Mouse (Mus musculus) C2C12 (cell line): ENCODE measurements around the gene Mamdc4.

Experiments used
- CTCF ChIP-seq: IDR thresholded peaks from one replicate; pipeline ENCODE4 v1.5.1; 2011; ENCODE audit not compliant: control insufficient read depth, insufficient read depth, insufficient read length
- MAX ChIP-seq: IDR thresholded peaks from one replicate; pipeline ENCODE4 v1.6.1; 2011; ENCODE audit warnings: mild to moderate bottlenecking, control low read depth
- MYOG ChIP-seq: IDR thresholded peaks from one replicate; pipeline ENCODE4 v1.6.1; 2011; ENCODE audit not compliant: control insufficient read depth, insufficient read length; ENCODE audit errors: extremely low read depth
- USF1 ChIP-seq: IDR thresholded peaks from one replicate; pipeline ENCODE4 v1.6.1; 2011; ENCODE audit warnings: low read depth, mild to moderate bottlenecking, control low read depth, moderate library complexity

GRCm38 (mm10) chr2:25584152-25584551 lies 9.5 kb upstream of the Mamdc4 start:
- TF ChIP-seq CTCF (no peak), MAX (no peak), USF1 (no peak), MYOG (no peak)
